Mouse (Mus musculus): ENCODE results near the gene Rarres2. TPM values are rescaled to one million over a fixed set of nuclear protein-coding genes. Genes with fewer than 3 reads are reported as not detected.

Rarres2 gene
- polyA plus RNA-seq, 1 experiment: not detected

DNA sequence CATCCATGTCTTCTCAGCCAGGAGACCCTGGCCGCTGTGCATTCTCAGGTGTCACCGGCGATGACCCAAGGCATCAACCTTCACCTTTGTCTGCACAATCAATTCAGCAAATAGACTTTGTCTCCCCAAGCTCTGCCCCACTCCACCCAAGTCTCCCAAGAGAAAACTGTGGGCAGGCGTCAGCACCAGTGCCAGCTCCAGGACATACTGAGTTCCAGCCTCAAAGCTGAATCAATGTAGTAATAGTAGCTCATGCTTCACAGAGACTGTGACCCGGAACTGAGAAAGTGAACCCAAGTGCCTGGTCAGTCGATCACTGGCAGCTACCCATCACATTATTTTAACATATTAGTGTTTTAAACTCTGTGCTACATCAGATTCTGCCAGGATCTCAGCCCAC, 24.3 kb downstream of the Rarres2 start:
- WGBS: 95% methylated on average over 6 of the region's 6 CpGs
- TF ChIP-seq POLR2A (IDR thresholded peaks at IDR 0.05; ENCODE audit: insufficient read depth, low read depth, low read length) (no peak), CTCF (IDR thresholded peaks at IDR 0.05; ENCODE audit: insufficient read depth, low read depth, low read length) (no peak)
- H3K27ac ChIP-seq (ENCODE audit: insufficient read depth, low read depth, low read length): no peak overlapping the region
- H3K4me1 ChIP-seq (ENCODE audit: control insufficient read depth, insufficient read depth, low read length): 0 out of 2 replicates have a peak, but pooled peaks cover 2% of the 10 kb centered on the region
- no peak overlapping the region for H3K4me3 ChIP-seq (ENCODE audit: insufficient read depth, low read depth, low read length)

DNA sequence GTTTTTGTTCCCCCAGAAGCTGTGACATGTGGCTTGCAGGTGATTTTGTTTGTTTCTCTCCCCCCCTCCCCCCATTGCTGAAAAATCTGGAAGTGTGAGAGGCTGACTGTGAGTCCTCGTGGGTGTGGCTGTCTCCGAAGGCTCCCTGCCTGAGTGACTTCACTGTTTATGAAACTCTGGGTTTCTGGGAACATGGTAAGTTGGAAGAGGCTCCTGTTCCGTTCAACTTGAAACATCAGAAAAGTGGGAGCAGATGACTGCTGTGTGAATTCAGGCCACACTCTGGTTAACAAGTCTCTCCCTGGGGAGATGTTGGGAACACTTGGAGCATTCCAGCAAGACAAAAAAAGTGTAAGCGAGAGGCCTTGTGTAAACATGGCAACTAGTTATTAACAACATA, 25.7 kb downstream of the Rarres2 start:
- Histone ChIP-seq H3K27ac (ENCODE audit: insufficient read depth, low read depth, low read length) (no peak overlapping the region), H3K4me3 (ENCODE audit: insufficient read depth, low read depth, low read length) (no peak overlapping the region), H3K4me1 (ENCODE audit: control insufficient read depth, insufficient read depth, low read length) (0 out of 2 replicates have a peak, but pooled peaks cover 2% of the 10 kb centered on the region)
- no peak for TF ChIP-seq CTCF (IDR thresholded peaks at IDR 0.05; ENCODE audit: insufficient read depth, low read depth, low read length)
- no peak for TF ChIP-seq POLR2A (IDR thresholded peaks at IDR 0.05; ENCODE audit: insufficient read depth, low read depth, low read length)
- WGBS: 43% methylated on average over 4 of the region's 4 CpGs

DNA sequence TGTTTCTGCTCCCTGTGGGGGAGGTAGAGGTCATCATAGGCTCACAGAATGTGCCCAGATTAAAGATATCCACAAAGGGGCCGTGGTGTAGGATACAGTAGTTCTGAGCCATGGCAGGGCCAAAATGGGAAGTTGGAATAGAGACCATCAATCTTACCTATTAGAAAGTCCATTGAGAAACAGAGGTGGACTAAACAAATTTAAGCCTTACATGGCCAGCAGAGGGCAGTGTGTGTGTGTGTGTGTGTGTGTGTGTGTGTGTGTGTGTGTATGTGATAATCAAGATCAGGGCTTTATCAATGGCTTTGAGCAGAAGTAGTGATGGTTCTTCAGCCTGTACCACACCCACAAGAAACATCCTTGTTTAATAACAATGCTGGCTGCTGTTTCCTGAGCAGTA, 26.3 kb downstream of the Rarres2 start:
- 61% methylated on average over 1 of the region's 1 CpGs for WGBS
- H3K4me3 ChIP-seq (ENCODE audit: insufficient read depth, low read depth, low read length): no peak overlapping the region
- TF ChIP-seq POLR2A (IDR thresholded peaks at IDR 0.05; ENCODE audit: insufficient read depth, low read depth, low read length) (no peak), CTCF (IDR thresholded peaks at IDR 0.05; ENCODE audit: insufficient read depth, low read depth, low read length) (no peak)

DNA sequence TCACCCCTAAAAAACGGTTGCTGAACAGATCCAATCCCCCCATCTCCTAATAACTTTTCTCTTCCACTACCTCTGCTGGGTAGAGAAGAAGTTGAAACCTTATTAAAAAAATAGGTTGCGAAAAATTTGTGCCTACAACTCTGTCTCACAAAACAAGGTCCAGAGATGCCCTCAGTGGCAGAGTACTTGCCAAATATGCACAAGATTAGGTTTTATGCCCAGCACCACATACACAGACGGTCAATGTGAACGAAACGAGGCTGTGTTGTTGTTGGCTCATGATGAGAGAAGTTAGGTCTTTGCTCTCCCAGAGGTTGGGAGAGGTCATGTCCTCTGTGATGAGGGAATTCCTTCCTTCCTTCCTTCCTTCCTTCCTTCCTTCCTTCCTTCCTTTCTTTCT, 27.3 kb downstream of the Rarres2 start:
- WGBS: 63% methylated on average over 5 of the region's 5 CpGs
- no peak for TF ChIP-seq CTCF (IDR thresholded peaks at IDR 0.05; ENCODE audit: insufficient read depth, low read depth, low read length)
- TF ChIP-seq POLR2A (IDR thresholded peaks at IDR 0.05; ENCODE audit: insufficient read depth, low read depth, low read length): no peak

More for the DNA sequence above, 26.3 kb downstream of the Rarres2 start:
- Histone ChIP-seq H3K4me1 (ENCODE audit: control insufficient read depth, insufficient read depth, low read length) (0 out of 2 replicates have a peak, but pooled peaks cover 2% of the 10 kb centered on the region), H3K27ac (ENCODE audit: insufficient read depth, low read depth, low read length) (no peak overlapping the region)

DNA sequence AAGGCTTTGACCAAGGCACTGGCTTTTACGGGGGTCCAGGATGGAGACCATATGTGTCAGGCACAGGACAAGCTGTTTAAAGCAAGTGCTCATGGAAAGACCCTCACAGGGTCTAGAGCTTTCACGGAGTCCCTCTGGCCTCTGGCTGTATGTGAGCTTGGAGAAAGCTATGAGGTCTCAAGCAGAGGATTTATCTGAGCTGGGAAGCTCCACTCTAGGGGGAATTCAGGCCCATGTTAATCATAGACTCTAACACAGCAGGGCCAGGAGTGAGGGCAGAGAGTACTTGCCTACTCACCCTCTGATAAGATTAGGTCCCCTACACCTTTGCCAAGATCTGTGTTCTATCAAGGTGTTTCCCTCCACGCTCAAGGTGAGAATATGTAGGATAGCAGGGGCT, 30.0 kb downstream of the Rarres2 start:
- Histone ChIP-seq H3K27ac (ENCODE audit: insufficient read depth, low read depth, low read length) (no peak overlapping the region), H3K4me1 (ENCODE audit: control insufficient read depth, insufficient read depth, low read length) (peaks cover 8% of the 10 kb centered on the region), H3K4me3 (ENCODE audit: insufficient read depth, low read depth, low read length) (no peak overlapping the region)
- WGBS: 86% methylated on average over 3 of the region's 3 CpGs
- no peak for TF ChIP-seq POLR2A (IDR thresholded peaks at IDR 0.05; ENCODE audit: insufficient read depth, low read depth, low read length)
- no peak for TF ChIP-seq CTCF (IDR thresholded peaks at IDR 0.05; ENCODE audit: insufficient read depth, low read depth, low read length)

More for the DNA sequence above, 27.3 kb downstream of the Rarres2 start:
- 0 out of 2 replicates have a peak, but pooled peaks cover 2% of the 10 kb centered on the region for H3K4me1 ChIP-seq (ENCODE audit: control insufficient read depth, insufficient read depth, low read length)
- H3K4me3 ChIP-seq (ENCODE audit: insufficient read depth, low read depth, low read length): no peak overlapping the region
- H3K27ac ChIP-seq (ENCODE audit: insufficient read depth, low read depth, low read length): no peak overlapping the region

DNA sequence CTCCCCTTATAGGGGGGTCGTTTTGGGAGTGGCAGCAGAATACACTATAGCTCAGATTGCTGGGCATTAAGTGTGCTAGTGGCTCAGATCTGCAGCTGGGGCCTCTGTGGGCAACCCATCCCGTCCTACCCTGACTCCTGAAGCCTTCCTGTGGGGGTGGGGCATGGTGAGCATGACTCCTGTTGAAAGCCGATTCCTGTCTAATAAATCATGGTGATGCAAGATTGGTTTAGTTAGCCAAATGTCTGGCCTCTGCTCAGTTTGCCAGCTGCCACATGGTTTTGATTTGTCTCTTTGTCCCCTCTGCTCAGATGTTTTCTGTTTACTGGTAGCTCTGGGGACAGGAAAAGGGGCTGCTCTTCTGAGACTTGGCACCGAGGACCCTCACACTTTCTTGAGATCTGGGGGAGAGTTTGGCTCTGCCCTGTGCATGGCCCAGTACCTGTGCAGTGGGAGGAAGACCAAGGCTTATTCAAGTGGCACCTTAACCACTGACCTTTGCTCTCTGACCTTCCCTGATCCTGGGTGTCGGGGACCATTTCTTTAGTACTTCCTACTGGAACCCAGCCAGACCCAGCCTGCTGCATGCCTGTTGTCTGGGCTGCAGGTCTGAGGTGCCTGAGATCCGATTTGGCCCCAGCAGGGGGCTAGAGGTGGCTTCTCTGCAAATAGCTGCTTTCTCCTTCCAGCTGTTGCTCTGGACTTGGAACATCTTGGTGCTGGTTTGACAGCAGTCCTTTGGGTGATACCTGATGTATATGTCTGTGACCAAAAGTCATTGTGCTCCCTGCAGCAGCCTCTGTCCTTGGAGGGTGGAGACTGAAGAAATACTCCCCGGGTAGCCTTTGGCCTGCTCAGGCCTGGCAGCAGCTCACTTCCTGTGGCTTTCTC, 30.8 kb downstream of the Rarres2 start:
- H3K4me1 ChIP-seq (ENCODE audit: control insufficient read depth, insufficient read depth, low read length): peaks cover 11% of the 10 kb centered on the region
- TF ChIP-seq POLR2A (IDR thresholded peaks at IDR 0.05; ENCODE audit: insufficient read depth, low read depth, low read length) (no peak), CTCF (IDR thresholded peaks at IDR 0.05; ENCODE audit: insufficient read depth, low read depth, low read length) (no peak)
- no peak overlapping the region for H3K27ac ChIP-seq (ENCODE audit: insufficient read depth, low read depth, low read length)
- WGBS: 65% methylated on average over 7 of the region's 7 CpGs
- no peak overlapping the region for H3K4me3 ChIP-seq (ENCODE audit: insufficient read depth, low read depth, low read length)

DNA sequence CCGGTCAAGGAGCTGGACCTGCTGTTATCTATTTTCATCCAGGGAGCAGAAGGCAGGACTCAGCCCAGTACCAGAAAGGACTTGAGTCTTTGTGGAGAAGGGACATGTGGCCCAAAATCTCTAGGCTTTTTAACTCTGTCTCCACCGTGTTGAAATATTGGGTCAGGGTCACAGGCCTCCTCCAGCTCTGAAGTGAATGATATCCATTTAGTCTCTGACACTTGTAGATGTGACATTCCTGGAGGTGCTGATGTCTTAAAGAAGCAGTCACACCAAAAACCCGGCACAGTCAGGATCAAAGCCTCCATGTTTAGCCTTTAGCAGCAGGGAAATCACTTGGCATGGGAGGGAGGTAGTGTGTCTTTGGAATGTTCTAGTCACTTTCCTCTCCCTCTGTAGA, 31.9 kb downstream of the Rarres2 start:
- WGBS: 77% methylated on average over 3 of the region's 3 CpGs
- no peak overlapping the region for H3K4me3 ChIP-seq (ENCODE audit: insufficient read depth, low read depth, low read length)
- TF ChIP-seq CTCF (IDR thresholded peaks at IDR 0.05; ENCODE audit: insufficient read depth, low read depth, low read length) (no peak), POLR2A (IDR thresholded peaks at IDR 0.05; ENCODE audit: insufficient read depth, low read depth, low read length) (no peak)
- H3K4me1 ChIP-seq (ENCODE audit: control insufficient read depth, insufficient read depth, low read length): peaks cover 12% of the 10 kb centered on the region
- no peak overlapping the region for H3K27ac ChIP-seq (ENCODE audit: insufficient read depth, low read depth, low read length)

DNA sequence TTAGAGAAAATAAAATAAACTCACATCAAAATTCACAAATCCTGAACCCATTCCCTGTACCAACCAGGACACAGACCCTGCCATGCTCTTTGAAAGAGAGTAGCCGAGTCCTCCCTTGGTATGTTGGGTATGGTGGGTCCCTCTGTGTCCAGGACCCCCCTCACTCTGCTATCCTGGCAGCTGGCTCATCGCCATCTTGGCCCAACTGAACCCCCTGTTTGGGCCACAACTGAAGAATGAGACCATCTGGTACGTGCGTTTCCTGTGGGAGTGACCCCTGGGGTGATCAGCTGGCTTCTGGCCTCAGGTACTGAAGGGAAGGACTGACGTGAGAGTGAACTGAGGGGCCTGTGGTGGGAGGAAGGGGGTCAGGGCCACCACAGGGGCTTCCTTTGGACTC, 32.7 kb downstream of the Rarres2 start:
- no peak for TF ChIP-seq POLR2A (IDR thresholded peaks at IDR 0.05; ENCODE audit: insufficient read depth, low read depth, low read length)
- no peak for TF ChIP-seq CTCF (IDR thresholded peaks at IDR 0.05; ENCODE audit: insufficient read depth, low read depth, low read length)
- Histone ChIP-seq H3K27ac (ENCODE audit: insufficient read depth, low read depth, low read length) (no peak overlapping the region), H3K4me1 (ENCODE audit: control insufficient read depth, insufficient read depth, low read length) (peaks cover 12% of the 10 kb centered on the region), H3K4me3 (ENCODE audit: insufficient read depth, low read depth, low read length) (no peak overlapping the region)
- 58% methylated on average over 5 of the region's 5 CpGs for WGBS

All from olfactory bulb, adult 2 months (tissue).